Mouse (Mus musculus) MEL-GATA-1-ER (cell line): ENCODE data around the gene Srpk3.
"Not testable (repeated sequence)": the region's sequence is repeated elsewhere in the genome, so short reads cannot be mapped to it uniquely, and the experiment has no call there.

Experiments used
- DNase-seq: peaks from one replicate; pipeline ENCODE4 v3.0.0-alpha.2; 2012; ENCODE audit warnings: low read depth; ENCODE audit errors: extremely low read depth

The Srpk3 gene

GRCm38 (mm10) chrX:73774168-73774760 lies at the start of gene Srpk3:
Gene Srpk3, plus strand, starts transcription at chrX:73774405.
- DNase-seq, result no peak

GRCm38 (mm10) chrX:73730908-73731307 lies 43.3 kb upstream of the Srpk3 start:
- no peak for DNase-seq

GRCm38 (mm10) chrX:73738155-73738554 lies 36.0 kb upstream of the Srpk3 start:
- no peak for DNase-seq

- no peak for DNase-seq
Observed at GRCm38 (mm10) chrX:73739151-73739550, 35.1 kb upstream of the Srpk3 start.

- DNase-seq, result not testable (repeated sequence)
Observed at GRCm38 (mm10) chrX:73739841-73740240, 34.4 kb upstream of the Srpk3 start.

- peak; percentile 4 for DNase-seq
Observed at GRCm38 (mm10) chrX:73744774-73745481, 29.3 kb upstream of the Srpk3 start.

- peak; percentile 16 for DNase-seq
Observed at GRCm38 (mm10) chrX:73748977-73749376, 25.2 kb upstream of the Srpk3 start.

GRCm38 (mm10) chrX:73756334-73757140 lies 17.7 kb upstream of the Srpk3 start, which contains the start of gene Plxnb3:
Gene Plxnb3, plus strand, starts transcription at chrX:73757090.
- no peak for DNase-seq

GRCm38 (mm10) chrX:73758611-73759290 lies 15.5 kb upstream of the Srpk3 start:
- DNase-seq, result no peak

- peak; percentile 60 for DNase-seq
Observed at GRCm38 (mm10) chrX:73765311-73765710, 8.9 kb upstream of the Srpk3 start.

GRCm38 (mm10) chrX:73767267-73767666 lies 6.9 kb upstream of the Srpk3 start:
- DNase-seq, result no peak

- no peak for DNase-seq
Observed at GRCm38 (mm10) chrX:73774802-73775483, 738 bp downstream of the Srpk3 start.

- no peak for DNase-seq
Observed at GRCm38 (mm10) chrX:73782227-73782626, 8.0 kb downstream of the Srpk3 start.

GRCm38 (mm10) chrX:73785666-73786065 lies 11.5 kb downstream of the Srpk3 start:
- no peak for DNase-seq

GRCm38 (mm10) chrX:73786364-73787224 lies 12.4 kb downstream of the Srpk3 start, which contains the start of the genes Idh3g and Ssr4:
Gene Idh3g, minus strand, starts transcription at chrX:73786897.
Gene Ssr4, plus strand, starts transcription at chrX:73787028.
- DNase-seq, result peak; percentile 98

- DNase-seq, result no peak
Observed at GRCm38 (mm10) chrX:73787225-73787558, 13.0 kb downstream of the Srpk3 start.

GRCm38 (mm10) chrX:73788501-73788900 lies 14.3 kb downstream of the Srpk3 start:
- DNase-seq, result no peak

GRCm38 (mm10) chrX:73793039-73793438 lies 18.8 kb downstream of the Srpk3 start:
- no peak for DNase-seq

GRCm38 (mm10) chrX:73793505-73793904 lies 19.3 kb downstream of the Srpk3 start:
- DNase-seq, result no peak

GRCm38 (mm10) chrX:73797511-73797910 lies 23.3 kb downstream of the Srpk3 start:
- no peak for DNase-seq
